Mouse (Mus musculus): Measurements from ENCODE around the gene Dhrs7c.

Dhrs7c gene

DNA sequence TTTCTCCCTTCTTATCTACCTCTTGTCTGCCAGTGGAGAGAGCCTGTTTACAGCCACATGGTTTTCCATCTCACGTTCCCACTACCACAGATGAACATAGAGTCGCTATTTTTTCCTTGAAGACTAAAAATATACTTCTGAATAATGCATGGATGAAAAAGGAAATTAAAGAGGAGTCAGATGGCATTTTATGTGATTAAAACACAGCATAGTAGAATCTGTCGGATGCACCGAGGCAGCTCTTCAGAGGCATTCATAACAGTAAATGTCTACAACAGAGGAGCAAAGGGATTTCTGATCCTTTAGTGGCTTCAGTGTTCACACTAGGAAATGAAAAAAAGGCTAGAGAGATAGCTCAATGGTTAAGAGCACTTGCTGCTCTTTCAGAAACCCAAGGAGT is 47.2 kb downstream of the Dhrs7c start:
- no peak for DNase-seq (ENCODE audit: low spot score)

DNA sequence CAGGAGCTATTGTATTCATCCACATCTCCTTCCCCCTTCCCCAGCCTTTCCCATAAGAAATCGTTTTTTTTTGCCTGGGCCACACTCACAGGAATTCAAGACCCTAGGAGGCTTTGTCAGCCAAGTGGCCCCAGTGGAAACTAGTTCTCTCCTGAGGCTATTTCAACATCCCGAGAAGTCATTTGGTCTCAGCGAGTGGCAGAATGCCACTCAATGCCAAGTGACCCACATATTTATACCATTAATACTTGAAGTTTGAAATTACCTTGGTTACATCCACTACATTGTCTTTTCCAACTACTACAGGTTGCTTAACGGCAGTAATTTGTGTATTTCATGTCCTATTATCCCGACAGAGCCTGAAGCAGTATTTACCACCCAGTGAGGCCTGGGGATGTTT is 53.8 kb downstream of the Dhrs7c start:
- no peak for DNase-seq (ENCODE audit: low spot score)

DNA sequence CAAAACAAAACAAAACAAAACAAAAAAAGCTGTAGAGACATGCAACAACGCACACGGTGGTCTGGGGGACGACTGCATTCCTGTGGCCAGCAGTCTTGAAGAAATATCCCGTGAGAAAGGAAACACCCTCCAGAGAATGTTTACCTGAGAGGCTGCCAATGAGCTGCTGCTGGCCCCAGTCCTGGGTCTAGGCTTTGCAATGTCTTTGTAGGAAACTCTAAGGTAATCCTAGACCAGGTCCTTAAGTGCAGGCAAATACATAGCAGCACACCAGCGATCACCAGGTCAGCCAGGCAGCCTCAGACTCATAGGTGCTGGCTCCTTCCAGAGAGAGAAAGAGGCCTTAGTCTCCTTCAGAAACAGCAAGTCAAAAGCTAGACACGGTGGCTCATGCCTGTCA is 56.0 kb downstream of the Dhrs7c start:
- DNase-seq (ENCODE audit: low spot score), result no peak

- peak; percentile 25 for DNase-seq (ENCODE audit: low spot score)
These were observed 57.0 kb downstream of the Dhrs7c start for GRCm38 (mm10) chr11:67855035-67855434.

GRCm38 (mm10) chr11:67858518-67858917 is 60.5 kb downstream of the Dhrs7c start:
- no peak for DNase-seq (ENCODE audit: low spot score)

DNA sequence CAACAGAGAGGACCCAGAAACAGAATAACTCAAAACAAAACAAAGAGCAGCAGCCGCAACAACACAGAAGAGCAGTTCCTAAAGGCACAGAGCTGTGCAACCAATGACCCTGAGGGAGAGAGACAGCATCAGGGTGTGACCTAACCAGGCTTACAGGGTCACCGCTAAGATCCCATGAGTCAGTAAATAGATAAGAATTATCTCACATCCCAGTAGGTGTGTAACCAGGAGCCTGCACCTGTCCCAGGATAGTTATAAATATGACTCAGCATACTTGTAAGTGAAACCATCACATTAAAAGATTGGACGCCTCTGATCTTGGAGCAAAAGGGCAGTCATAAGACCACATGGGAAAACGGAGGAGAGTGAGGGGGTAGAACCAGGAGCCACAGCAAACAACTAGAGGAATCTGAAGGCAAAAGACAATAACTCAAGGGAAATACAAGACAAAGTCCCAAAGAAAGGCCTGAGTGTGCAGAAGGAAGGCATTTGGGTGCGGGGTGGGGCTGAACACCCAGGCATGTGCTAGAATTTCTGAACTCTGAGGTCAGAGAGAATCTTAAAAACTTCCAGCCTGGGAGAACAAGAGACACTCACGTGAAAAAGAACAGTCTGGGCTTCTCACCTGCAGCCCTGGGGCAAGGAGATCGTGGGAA is 62.9 kb downstream of the Dhrs7c start:
- no peak for DNase-seq (ENCODE audit: low spot score)

GRCm38 (mm10) chr11:67861399-67861838 is 63.4 kb downstream of the Dhrs7c start:
- DNase-seq (ENCODE audit: low spot score), result no peak

DNA sequence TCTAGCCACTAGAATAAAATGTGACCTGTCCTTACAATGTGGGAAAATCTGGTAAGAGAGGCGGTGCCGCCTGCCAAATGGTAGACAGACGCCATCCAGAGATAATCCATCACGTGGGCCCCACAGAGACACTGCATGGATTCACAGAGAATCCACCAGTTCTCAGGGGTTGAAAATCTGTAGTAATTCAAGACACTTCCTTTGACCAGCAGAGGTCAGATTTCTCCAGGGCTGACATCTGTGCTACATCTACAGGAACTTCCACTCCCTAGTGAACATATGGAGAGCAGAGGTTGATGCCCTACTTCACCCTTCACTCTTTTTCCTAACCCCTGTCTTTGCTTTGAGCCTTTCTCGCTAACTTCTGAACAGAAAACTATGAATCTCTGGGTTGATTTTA is 67.1 kb downstream of the Dhrs7c start:
- no peak for DNase-seq (ENCODE audit: low spot score)
